Mouse (Mus musculus): ENCODE results near the gene Atp5d. TPM values are rescaled to one million over a fixed set of nuclear protein-coding genes. Genes with fewer than 3 reads are reported as not detected.

Atp5d gene
- total RNA-seq, 1 experiment from 2014 or later, result 27.9 TPM

GRCm38 (mm10) chr10:80180823-80181222 is 42.4 kb downstream of the Atp5d start:
- ATAC-seq (replicated peaks in 1 of 2; ENCODE audit: insufficient read depth in 1 of 2, low FRiP score in 2 of 2, low TSS enrichment in 1 of 2, low read depth in 1 of 2, poor library complexity in 2 of 2, severe bottlenecking in 2 of 2), result no peak

GRCm38 (mm10) chr10:80182547-80182946 is 44.1 kb downstream of the Atp5d start:
- ATAC-seq (replicated peaks in 1 of 2; ENCODE audit: insufficient read depth in 1 of 2, low FRiP score in 2 of 2, low TSS enrichment in 1 of 2, low read depth in 1 of 2, poor library complexity in 2 of 2, severe bottlenecking in 2 of 2), result no peak

GRCm38 (mm10) chr10:80186649-80187048 is 48.2 kb downstream of the Atp5d start:
- no peak for ATAC-seq (replicated peaks in 1 of 2; ENCODE audit: insufficient read depth in 1 of 2, low FRiP score in 2 of 2, low TSS enrichment in 1 of 2, low read depth in 1 of 2, poor library complexity in 2 of 2, severe bottlenecking in 2 of 2)

- no peak for ATAC-seq (replicated peaks in 1 of 2; ENCODE audit: insufficient read depth in 1 of 2, low FRiP score in 2 of 2, low TSS enrichment in 1 of 2, low read depth in 1 of 2, poor library complexity in 2 of 2, severe bottlenecking in 2 of 2)
Observed at GRCm38 (mm10) chr10:80187739-80188138, 49.3 kb downstream of the Atp5d start.

GRCm38 (mm10) chr10:80188453-80189024 is 50.1 kb downstream of the Atp5d start:
- ATAC-seq (replicated peaks in 1 of 2; ENCODE audit: insufficient read depth in 1 of 2, low FRiP score in 2 of 2, low TSS enrichment in 1 of 2, low read depth in 1 of 2, poor library complexity in 2 of 2, severe bottlenecking in 2 of 2), result no peak

GRCm38 (mm10) chr10:80189999-80190398 is 51.6 kb downstream of the Atp5d start:
- ATAC-seq (replicated peaks in 1 of 2; ENCODE audit: insufficient read depth in 1 of 2, low FRiP score in 2 of 2, low TSS enrichment in 1 of 2, low read depth in 1 of 2, poor library complexity in 2 of 2, severe bottlenecking in 2 of 2), result no peak

- ATAC-seq (replicated peaks in 1 of 2; ENCODE audit: insufficient read depth in 1 of 2, low FRiP score in 2 of 2, low TSS enrichment in 1 of 2, low read depth in 1 of 2, poor library complexity in 2 of 2, severe bottlenecking in 2 of 2), result no peak; a peak in 1 of 4 replicates
Observed at GRCm38 (mm10) chr10:80190491-80191051, 52.1 kb downstream of the Atp5d start.

GRCm38 (mm10) chr10:80193976-80194375 is 55.5 kb downstream of the Atp5d start:
- no peak for ATAC-seq (replicated peaks in 1 of 2; ENCODE audit: insufficient read depth in 1 of 2, low FRiP score in 2 of 2, low TSS enrichment in 1 of 2, low read depth in 1 of 2, poor library complexity in 2 of 2, severe bottlenecking in 2 of 2)

- ATAC-seq (replicated peaks in 1 of 2; ENCODE audit: insufficient read depth in 1 of 2, low FRiP score in 2 of 2, low TSS enrichment in 1 of 2, low read depth in 1 of 2, poor library complexity in 2 of 2, severe bottlenecking in 2 of 2), result no peak
Observed at GRCm38 (mm10) chr10:80194441-80194840, 56.0 kb downstream of the Atp5d start.

Other genes with a start within 250 kb of the Atp5d start
- gene Cfd, start 247.8 kb upstream of the Atp5d start, total RNA-seq (2017), result not detected in 2 replicates
- gene Med16, start 229.7 kb upstream of the Atp5d start, total RNA-seq (2017), result 26.8 and 34.2 TPM in 2 replicates
- not detected in 2 replicates for gene Gm26602, start 227.8 kb upstream of the Atp5d start, total RNA-seq (2017)
- 0.10 and 0.19 TPM in 2 replicates for gene Kiss1r, start 221.7 kb upstream of the Atp5d start, total RNA-seq (2017)
- gene R3hdm4, start 217.4 kb upstream of the Atp5d start, total RNA-seq (2017), result 56.9 and 83.5 TPM in 2 replicates
- gene Arid3a, start 211.6 kb upstream of the Atp5d start, total RNA-seq (2017), result 7.6 and 10.1 TPM in 2 replicates
- 19.3 and 23.0 TPM in 2 replicates for gene Wdr18, start 178.5 kb upstream of the Atp5d start, total RNA-seq (2017)
- not detected in 2 replicates for gene Grin3b, start 167.9 kb upstream of the Atp5d start, total RNA-seq (2017)
- 47.4 and 59.9 TPM in 2 replicates for gene Tmem259, start 154.3 kb upstream of the Atp5d start, total RNA-seq (2017)
- gene Cnn2, start 150.0 kb upstream of the Atp5d start, total RNA-seq (2017), result 62.2 and 103 TPM in 2 replicates
- gene Abca7, start 142.1 kb upstream of the Atp5d start, total RNA-seq (2017), result 11.5 and 15.9 TPM in 2 replicates
- gene Arhgap45, start 122.0 kb upstream of the Atp5d start, total RNA-seq (2017), result 80.9 and 114 TPM in 2 replicates
- 85.5 and 101 TPM in 2 replicates for gene Polr2e, start 98.8 kb upstream of the Atp5d start, total RNA-seq (2017)
- 306 and 388 TPM in 2 replicates for gene Gpx4, start 91.5 kb upstream of the Atp5d start, total RNA-seq (2017)
- 26.4 and 32.1 TPM in 2 replicates for gene Sbno2, start 33.1 kb upstream of the Atp5d start, total RNA-seq (2017)
- 106 and 153 TPM in 2 replicates for gene Stk11, start 22.8 kb upstream of the Atp5d start, total RNA-seq (2017)
- gene Cbarp, start 2.2 kb downstream of the Atp5d start, total RNA-seq (2017), result 2.2 and 2.4 TPM in 2 replicates
- gene Midn, start 9.6 kb downstream of the Atp5d start, total RNA-seq (2017), result 19.4 and 20.2 TPM in 2 replicates
- 93.6 and 143 TPM in 2 replicates for gene Cirbp, start 27.4 kb downstream of the Atp5d start, total RNA-seq (2017)
- gene 1600002K03Rik, start 34.3 kb downstream of the Atp5d start, total RNA-seq (2017), result 9.1 and 26.2 TPM in 2 replicates
- not detected in 2 replicates for gene Efna2, start 40.9 kb downstream of the Atp5d start, total RNA-seq (2017)
- gene Mum1, start 87.8 kb downstream of the Atp5d start, total RNA-seq (2017), result 43.0 and 47.5 TPM in 2 replicates
- 79.6 and 101 TPM in 2 replicates for gene Ndufs7, start 110.5 kb downstream of the Atp5d start, total RNA-seq (2017)
- 0.81 and 1.8 TPM in 2 replicates for gene Gamt, start 122.4 kb downstream of the Atp5d start, total RNA-seq (2017)
- gene Dazap1, start 122.9 kb downstream of the Atp5d start, total RNA-seq (2017), result 150 and 329 TPM in 2 replicates
- 2,831 and 3,208 TPM in 2 replicates for gene Rps15, start 153.8 kb downstream of the Atp5d start, total RNA-seq (2017)
- 0.30 and 0.75 TPM in 2 replicates for gene Apc2, start 157.3 kb downstream of the Atp5d start, total RNA-seq (2017)
- gene 2310011J03Rik, start 181.9 kb downstream of the Atp5d start, total RNA-seq (2017), result 8.5 and 17.6 TPM in 2 replicates
- 2.9 and 3.1 TPM in 2 replicates for gene Pcsk4, start 190.9 kb downstream of the Atp5d start, total RNA-seq (2017)
- 2.1 and 2.9 TPM in 2 replicates for gene Reep6, start 191.3 kb downstream of the Atp5d start, total RNA-seq (2017)
- 0.25 and 0.40 TPM in 2 replicates for gene Adamtsl5, start 209.8 kb downstream of the Atp5d start, total RNA-seq (2017)
- not detected in 2 replicates for gene Plk5, start 217.8 kb downstream of the Atp5d start, total RNA-seq (2017)
- 8.8 and 9.9 TPM in 2 replicates for gene Mex3d, start 249.0 kb downstream of the Atp5d start, total RNA-seq (2017)